Mouse (Mus musculus): ENCODE data around the gene Axl. TPM values are rescaled to one million over a fixed set of nuclear protein-coding genes. Genes with fewer than 3 reads are reported as not detected.

Axl gene
- polyA plus RNA-seq, 1 experiment from 2014 or later: 36.6 TPM

GRCm38 (mm10) chr7:25766108-25766507 lies 22.4 kb downstream of the Axl start:
- no peaks in the 10 kb centered on the region for H3K27me3 ChIP-seq
- no peak for ATAC-seq (ENCODE audit: low FRiP score)
- peaks cover 19% of the 10 kb centered on the region; the same call in 1 of the 2 replicates for H3K36me3 ChIP-seq
- 90% methylated on average over 6 of the region's 6 CpGs for WGBS
- H3K4me3 ChIP-seq: no peak overlapping the region
- H3K9ac ChIP-seq: no peak overlapping the region
- no peak overlapping the region for H3K4me2 ChIP-seq (replicated peaks)
- H3K4me1 ChIP-seq: no peaks in the 10 kb centered on the region
- no peaks in the 10 kb centered on the region for H3K9me3 ChIP-seq (replicated peaks)
- no peak overlapping the region for H3K27ac ChIP-seq

DNA sequence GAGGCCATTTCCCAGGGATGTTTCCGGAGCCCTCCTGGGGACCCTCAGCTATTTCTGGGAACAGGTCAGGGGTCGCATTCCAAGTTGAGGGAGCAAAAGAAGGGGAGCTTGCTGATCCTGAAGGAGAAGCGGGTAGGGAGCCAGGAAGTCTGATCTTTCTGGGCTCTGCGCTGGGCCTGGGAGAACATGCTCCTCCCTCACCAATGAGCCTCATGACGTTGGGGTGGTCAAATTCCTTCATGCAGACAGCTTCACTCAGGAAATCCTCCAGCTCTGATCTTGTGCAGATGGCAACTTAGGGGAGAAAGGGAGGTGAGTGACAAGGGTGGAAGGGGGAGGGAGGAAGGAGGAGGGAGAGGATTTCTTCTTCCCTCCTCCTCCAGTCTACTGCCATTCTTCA lies 24.3 kb downstream of the Axl start:
- H3K27ac ChIP-seq: no peak overlapping the region
- H3K9me3 ChIP-seq (replicated peaks): no peaks in the 10 kb centered on the region
- no peaks in the 10 kb centered on the region for H3K4me1 ChIP-seq
- 54% methylated on average over 5 of the region's 5 CpGs for WGBS
- peaks cover 13% of the 10 kb centered on the region; the same call in 1 of the 2 replicates for H3K36me3 ChIP-seq
- H3K4me3 ChIP-seq: no peak overlapping the region
- H3K27me3 ChIP-seq: no peaks in the 10 kb centered on the region
- H3K9ac ChIP-seq: no peak overlapping the region
- ATAC-seq (ENCODE audit: low FRiP score): no peak
- H3K4me2 ChIP-seq (replicated peaks): no peak overlapping the region

GRCm38 (mm10) chr7:25763678-25764077 lies 24.8 kb downstream of the Axl start:
- H3K4me1 ChIP-seq: no peaks in the 10 kb centered on the region
- no peak overlapping the region for H3K27ac ChIP-seq
- no peak overlapping the region for H3K9ac ChIP-seq
- peaks cover 13% of the 10 kb centered on the region; the same call in 1 of the 2 replicates for H3K36me3 ChIP-seq
- no peaks in the 10 kb centered on the region for H3K9me3 ChIP-seq (replicated peaks)
- H3K27me3 ChIP-seq: no peaks in the 10 kb centered on the region
- no peak overlapping the region for H3K4me3 ChIP-seq
- ATAC-seq (ENCODE audit: low FRiP score): no peak; the same call in 1 of the 2 replicates
- no peak overlapping the region for H3K4me2 ChIP-seq (replicated peaks)
- WGBS: 67% methylated on average over 11 of the region's 11 CpGs

GRCm38 (mm10) chr7:25761354-25761753 lies 27.2 kb downstream of the Axl start:
- 86% methylated on average over 10 of the region's 10 CpGs for WGBS
- no peaks in the 10 kb centered on the region for H3K4me1 ChIP-seq
- no peak overlapping the region for H3K27ac ChIP-seq
- H3K27me3 ChIP-seq: no peaks in the 10 kb centered on the region
- 0 out of 2 replicates have a peak, but pooled peaks cover 5% of the 10 kb centered on the region for H3K36me3 ChIP-seq
- no peaks in the 10 kb centered on the region for H3K9me3 ChIP-seq (replicated peaks)
- no peak overlapping the region for H3K4me2 ChIP-seq (replicated peaks)
- no peak for ATAC-seq (ENCODE audit: low FRiP score)
- H3K9ac ChIP-seq: no peak overlapping the region
- H3K4me3 ChIP-seq: no peak overlapping the region

DNA sequence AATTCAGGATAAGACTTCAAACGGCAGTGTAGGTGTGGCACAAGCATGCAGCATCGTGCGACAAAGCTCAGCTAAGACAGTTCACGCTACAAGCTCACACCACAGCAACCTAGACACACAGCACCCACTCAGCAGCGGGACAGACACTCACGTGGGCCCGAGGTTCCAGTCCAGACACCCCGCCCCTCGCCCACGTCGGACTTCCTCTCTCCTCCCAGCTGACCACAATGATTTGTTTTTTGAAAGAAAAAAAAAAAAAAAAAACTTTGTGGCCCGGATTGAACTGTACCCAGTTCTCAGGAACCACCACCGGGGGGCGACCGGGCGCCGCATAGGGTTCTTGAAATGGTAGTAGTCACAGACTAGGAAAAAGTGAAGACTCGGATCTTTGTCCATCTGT lies 32.5 kb downstream of the Axl start:
- Histone ChIP-seq H3K4me1 (peaks cover 19% of the 10 kb centered on the region), H3K9me3 (replicated peaks) (no peaks in the 10 kb centered on the region), H3K36me3 (peaks cover 8% of the 10 kb centered on the region; the same call in 1 of the 2 replicates), H3K9ac (peak overlapping the region; percentile 58), H3K27ac (peak overlapping the region; percentile 99), H3K4me2 (replicated peaks) (peak overlapping the region; percentile 95), H3K27me3 (no peaks in the 10 kb centered on the region), H3K4me3 (peak overlapping the region; percentile 96)
- under 1% methylated on average over 18 of the region's 18 CpGs for WGBS
- ATAC-seq (ENCODE audit: low FRiP score): peak; percentile 41

DNA sequence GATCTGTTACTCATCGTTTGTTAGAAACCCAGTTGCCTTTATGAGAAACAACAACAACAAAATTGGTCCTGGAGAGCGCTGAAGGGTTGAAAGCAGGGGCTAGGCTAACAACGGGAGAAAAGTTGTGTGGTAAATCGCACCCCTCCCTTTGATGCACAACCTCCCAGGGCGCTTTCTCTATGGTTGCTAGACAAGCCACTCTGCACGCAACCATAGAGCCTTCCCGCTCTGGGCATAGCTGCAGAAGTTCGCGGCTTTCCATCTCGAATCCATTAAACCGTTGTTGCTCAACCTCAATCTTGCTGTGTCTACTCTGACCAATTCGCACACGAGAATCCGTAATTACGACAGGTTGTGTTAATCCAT lies 33.1 kb downstream of the Axl start:
- peak overlapping the region; percentile 58 for H3K9ac ChIP-seq
- H3K27ac ChIP-seq: peak overlapping the region; percentile 99
- peaks cover 19% of the 10 kb centered on the region for H3K4me1 ChIP-seq
- H3K36me3 ChIP-seq: peaks cover 14% of the 10 kb centered on the region
- H3K4me3 ChIP-seq: peak overlapping the region; percentile 96
- WGBS: under 1% methylated on average over 15 of the region's 15 CpGs
- ATAC-seq (ENCODE audit: low FRiP score): peak; percentile 57
- H3K4me2 ChIP-seq (replicated peaks): peak overlapping the region; percentile 95
- H3K9me3 ChIP-seq (replicated peaks): no peaks in the 10 kb centered on the region
- H3K27me3 ChIP-seq: no peaks in the 10 kb centered on the region

- H3K4me3 ChIP-seq: peak within 1 kb of the TSS; percentile 96
- peak within 1 kb of the TSS; percentile 95 for H3K4me2 ChIP-seq (replicated peaks)
- H3K9me3 ChIP-seq (replicated peaks): no peaks in the 10 kb centered on the region
- ATAC-seq (ENCODE audit: low FRiP score): peak; percentile 95
- H3K27me3 ChIP-seq: no peaks in the 10 kb centered on the region
- WGBS: under 1% methylated on average over 55 of the region's 55 CpGs
- peak within 1 kb of the TSS; percentile 99 for H3K27ac ChIP-seq
- H3K36me3 ChIP-seq: peaks cover 17% of the 10 kb centered on the region
- peak within 1 kb of the TSS; percentile 97 for H3K9ac ChIP-seq
- H3K4me1 ChIP-seq: peaks cover 19% of the 10 kb centered on the region
These were observed 33.6 kb downstream of the Axl start, which contains the start of gene Hnrnpul1 for GRCm38 (mm10) chr7:25754738-25755467. Gene Hnrnpul1, minus strand, starts transcription at chr7:25754757.

DNA sequence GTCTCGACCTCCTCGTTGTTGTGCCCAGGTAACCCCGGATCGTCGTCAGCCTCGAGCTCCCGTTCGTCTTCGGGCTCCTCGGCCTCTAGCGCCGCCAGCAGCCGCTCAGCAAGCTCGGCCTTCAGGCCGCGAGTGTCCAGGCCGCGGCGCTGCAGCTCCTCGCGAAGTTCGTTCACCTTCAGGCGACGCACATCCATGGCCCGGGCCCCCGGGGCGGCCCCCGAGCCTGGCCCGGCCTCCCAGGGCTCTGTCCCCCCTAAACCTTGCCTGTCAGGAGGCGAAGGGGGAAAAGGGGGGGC lies 34.1 kb downstream of the Axl start:
- Histone ChIP-seq H3K4me2 (replicated peaks) (peak overlapping the region; percentile 95), H3K36me3 (peaks cover 22% of the 10 kb centered on the region), H3K9me3 (replicated peaks) (no peaks in the 10 kb centered on the region), H3K9ac (peak overlapping the region; percentile 97), H3K27me3 (no peaks in the 10 kb centered on the region), H3K4me1 (peaks cover 19% of the 10 kb centered on the region), H3K27ac (peak overlapping the region; percentile 99), H3K4me3 (peak overlapping the region; percentile 96)
- no peak for ATAC-seq (ENCODE audit: low FRiP score)
- WGBS: under 1% methylated on average over 30 of the region's 30 CpGs

GRCm38 (mm10) chr7:25753643-25754438 lies 34.7 kb downstream of the Axl start:
- Histone ChIP-seq H3K36me3 (peaks cover 28% of the 10 kb centered on the region), H3K9ac (peak overlapping the region; percentile 97), H3K4me3 (peak overlapping the region; percentile 96), H3K27ac (peak overlapping the region; percentile 99), H3K9me3 (replicated peaks) (no peaks in the 10 kb centered on the region), H3K4me1 (peaks cover 19% of the 10 kb centered on the region), H3K4me2 (replicated peaks) (peak overlapping the region; percentile 95), H3K27me3 (no peaks in the 10 kb centered on the region)
- peak; percentile 29 for ATAC-seq (ENCODE audit: low FRiP score)
- WGBS: 1% methylated on average over 46 of the region's 46 CpGs

DNA sequence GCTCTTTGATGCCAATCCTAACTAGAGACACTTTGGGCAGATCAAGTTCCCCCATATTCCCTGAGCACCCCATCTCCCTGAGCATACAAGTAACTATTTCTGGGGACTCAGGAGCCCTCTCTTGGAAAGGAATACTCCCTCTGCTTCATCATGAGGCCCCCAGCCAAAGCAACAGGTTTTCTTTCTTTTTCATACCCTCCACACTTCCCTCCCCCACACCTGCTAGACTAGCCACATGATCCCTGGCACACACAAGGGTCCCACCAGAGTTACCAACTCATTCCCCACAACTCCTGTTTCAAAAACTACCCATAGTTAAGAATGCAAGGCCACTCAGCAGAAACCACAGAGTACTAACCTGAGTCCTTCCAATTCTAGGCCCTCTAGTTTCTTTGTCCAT lies 35.4 kb downstream of the Axl start:
- no peak for ATAC-seq (ENCODE audit: low FRiP score)
- peak overlapping the region; percentile 95 for H3K4me2 ChIP-seq (replicated peaks)
- H3K9ac ChIP-seq: peak overlapping the region; percentile 97
- no peak overlapping the region for H3K27ac ChIP-seq
- H3K9me3 ChIP-seq (replicated peaks): no peaks in the 10 kb centered on the region
- peaks cover 19% of the 10 kb centered on the region for H3K4me1 ChIP-seq
- peaks cover 33% of the 10 kb centered on the region for H3K36me3 ChIP-seq
- peak overlapping the region; percentile 96 for H3K4me3 ChIP-seq
- no peaks in the 10 kb centered on the region for H3K27me3 ChIP-seq

DNA sequence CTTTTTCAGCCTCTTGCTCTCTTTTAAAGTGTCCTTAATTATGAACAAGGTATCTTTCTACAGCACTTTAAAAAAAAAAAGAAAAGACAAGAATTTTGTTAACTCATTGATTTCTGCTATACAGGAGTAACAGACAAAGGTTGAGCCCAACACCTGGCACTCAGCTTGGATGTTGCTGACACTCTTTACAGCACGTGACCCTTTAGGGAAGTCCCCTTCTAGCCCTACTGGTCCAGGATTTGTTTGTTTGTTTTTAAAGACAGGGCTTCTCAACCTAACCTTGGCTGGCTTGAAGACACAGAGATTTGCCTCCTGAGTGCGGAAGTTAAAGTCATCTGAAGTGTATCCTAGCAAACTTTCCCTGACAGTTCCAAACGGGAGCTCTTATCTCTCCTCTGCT lies 41.7 kb downstream of the Axl start:
- Histone ChIP-seq H3K4me1 (peaks cover 1% of the 10 kb centered on the region), H3K27me3 (no peaks in the 10 kb centered on the region), H3K9ac (no peak overlapping the region), H3K27ac (no peak overlapping the region), H3K4me2 (replicated peaks) (no peak overlapping the region), H3K36me3 (peaks cover 93% of the 10 kb centered on the region), H3K9me3 (replicated peaks) (no peaks in the 10 kb centered on the region), H3K4me3 (no peak overlapping the region)
- 84% methylated on average over 3 of the region's 3 CpGs for WGBS
- ATAC-seq (ENCODE audit: low FRiP score): no peak

GRCm38 (mm10) chr7:25738277-25738676 lies 50.2 kb downstream of the Axl start:
- no peak overlapping the region for H3K9ac ChIP-seq
- H3K4me2 ChIP-seq (replicated peaks): no peak overlapping the region
- H3K36me3 ChIP-seq: peaks cover 94% of the 10 kb centered on the region
- H3K27ac ChIP-seq: no peak overlapping the region
- no peaks in the 10 kb centered on the region for H3K27me3 ChIP-seq
- no peak for ATAC-seq (ENCODE audit: low FRiP score)
- H3K4me3 ChIP-seq: no peak overlapping the region
- no peaks in the 10 kb centered on the region for H3K9me3 ChIP-seq (replicated peaks)
- no peaks in the 10 kb centered on the region for H3K4me1 ChIP-seq
- 94% methylated on average over 3 of the region's 3 CpGs for WGBS
